Mouse (Mus musculus) layer of hippocampus, adult 8-10 months (tissue): ENCODE data around the gene Cyct. TPM values are rescaled to one million over a fixed set of nuclear protein-coding genes. Genes with fewer than 3 reads are reported as not detected.

Experiments
- DNase-seq, 2 experiments: peaks; one replicate each; pipeline ENCODE4 v3.0.0; 2022; ENCODE audit warnings: low spot score in 2 of 2
- total RNA-seq, 4 experiments: library from RNA; stranded (reverse); gene quantifications; 2 replicates each; pipeline ENCODE4 v1.2.4; 2022

The Cyct gene
- not detected for total RNA-seq

DNA sequence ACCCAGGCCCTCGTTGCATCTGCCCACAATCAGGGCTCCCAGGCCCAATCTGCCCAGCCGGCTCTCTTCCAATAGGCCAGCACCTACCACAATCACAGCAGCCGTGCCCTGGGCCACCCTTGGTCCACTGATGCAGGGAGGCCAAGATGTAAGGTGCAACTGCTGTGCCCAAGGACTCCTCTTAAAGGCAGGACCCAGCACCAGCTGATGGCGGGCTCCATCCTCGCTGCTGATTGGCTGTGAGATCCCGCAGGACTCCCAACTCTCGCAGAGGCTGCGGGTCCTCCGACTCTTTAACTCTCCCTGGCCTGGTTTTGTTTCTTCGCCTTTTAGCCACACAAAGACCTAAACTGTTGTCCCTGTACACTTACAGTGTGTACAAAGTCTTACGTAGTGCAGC lies at the start of gene Cyct:
Gene Cyct (minus strand): TSS at position 225 of the 400 bp plus-strand sequence.
- no peak for DNase-seq

DNA sequence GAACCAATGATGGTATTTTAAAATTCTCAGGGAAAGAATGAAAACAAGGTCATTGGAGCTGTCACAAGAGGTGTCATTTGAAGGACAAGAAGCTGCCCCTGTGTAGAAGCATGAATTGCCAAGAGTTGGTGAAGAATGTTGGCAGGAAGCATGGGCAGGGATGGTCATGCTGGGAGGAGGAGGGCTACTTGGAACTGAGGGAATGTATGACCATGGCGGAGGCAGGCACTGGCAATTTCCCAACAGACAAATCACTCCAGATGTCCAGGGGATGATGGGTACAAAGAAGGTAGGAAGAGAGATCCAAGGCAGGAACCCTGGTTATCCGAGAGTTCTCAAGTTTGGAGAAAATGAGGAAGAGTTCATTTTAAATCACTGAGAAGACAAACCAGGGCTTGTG lies 49.7 kb upstream of the Cyct start:
- no peak for DNase-seq

DNA sequence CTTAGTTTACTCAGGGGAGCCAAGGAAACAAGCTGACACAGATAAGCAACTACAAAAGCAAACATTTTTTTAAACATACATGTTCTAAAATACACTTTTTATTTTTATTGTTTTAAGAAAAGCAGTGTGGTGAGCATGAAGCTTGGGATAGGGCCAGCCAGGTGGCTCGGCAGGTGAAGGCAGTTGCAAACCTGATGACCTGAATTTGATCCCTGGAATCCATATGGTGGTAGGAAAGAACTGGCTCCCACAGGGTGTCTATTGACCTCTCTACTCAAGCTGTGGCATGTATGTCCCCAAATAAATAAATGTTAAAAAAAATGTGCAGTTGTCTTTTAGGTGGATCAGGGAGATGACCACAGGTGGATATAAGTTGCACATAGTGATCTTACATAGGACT lies 49.3 kb upstream of the Cyct start:
- no peak for DNase-seq

DNA sequence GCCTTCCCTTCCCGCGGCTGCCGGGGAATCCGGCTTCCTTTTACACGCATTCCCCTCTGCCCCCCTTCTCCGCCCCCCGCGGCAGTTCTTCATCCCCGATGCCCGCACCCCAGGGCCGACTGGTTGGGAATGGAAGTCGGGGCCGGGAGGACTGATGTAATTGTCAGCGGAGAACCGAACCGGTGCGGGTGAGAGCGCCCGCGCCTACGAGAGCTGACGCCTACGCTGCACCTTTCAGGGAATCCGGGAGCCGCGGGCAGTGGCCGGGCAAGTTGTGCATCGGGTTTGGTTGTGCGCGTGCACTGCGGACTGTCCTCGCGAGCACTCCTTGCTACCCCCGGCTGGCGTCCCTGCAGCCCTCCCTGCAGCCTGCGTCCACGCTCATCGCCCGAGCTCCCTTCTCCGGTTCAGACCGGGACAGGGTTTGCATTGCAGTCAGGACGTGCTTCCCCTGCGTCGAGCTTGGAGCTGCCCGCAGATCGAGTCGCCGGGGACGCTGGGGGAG lies 46.7 kb upstream of the Cyct start:
- peak; percentile 41 to 54 for DNase-seq

DNA sequence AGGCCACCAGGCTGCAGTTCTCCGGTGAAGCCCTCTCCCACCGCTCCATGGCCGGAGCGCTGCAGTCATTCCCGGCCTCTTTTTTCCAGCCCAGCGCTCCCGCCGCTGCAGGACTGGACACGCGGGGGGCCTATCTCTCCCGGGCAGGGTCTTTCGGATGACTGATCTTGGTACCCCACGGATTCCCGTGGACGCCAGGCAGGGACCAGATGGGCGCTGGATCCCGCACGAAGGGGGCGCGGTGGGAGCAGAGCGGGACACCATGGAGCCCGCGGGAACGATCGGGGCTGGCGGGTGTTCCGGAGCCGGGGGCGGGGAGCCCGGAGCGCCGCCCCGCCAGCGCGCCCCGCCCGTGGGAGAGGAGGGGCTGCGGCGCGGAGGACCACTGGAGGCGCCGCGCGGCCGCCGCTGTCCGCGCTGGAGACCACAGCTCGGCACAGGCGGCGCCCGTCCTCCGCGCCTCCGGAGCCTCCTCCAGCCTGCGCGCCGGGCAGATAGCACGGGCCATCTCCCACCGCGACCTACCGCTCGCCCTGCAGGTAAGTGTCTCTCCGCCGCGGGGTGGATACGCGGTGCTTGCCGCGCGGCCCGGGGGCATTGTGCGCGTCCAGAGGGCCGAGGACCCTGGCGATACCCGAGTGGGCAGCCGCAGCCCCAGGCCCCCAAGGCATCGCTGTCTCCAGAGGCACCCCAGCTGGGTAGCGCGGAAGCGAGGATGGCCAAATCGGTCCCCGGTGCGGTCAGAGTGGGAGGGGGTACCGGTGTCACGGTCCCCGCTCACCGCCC lies 46.1 kb upstream of the Cyct start, which contains the start of gene Osbpl6:
Gene Osbpl6 (plus strand): TSS at position 358 of the 786 bp plus-strand sequence.
- peak; percentile 32 to 63 for DNase-seq

DNA sequence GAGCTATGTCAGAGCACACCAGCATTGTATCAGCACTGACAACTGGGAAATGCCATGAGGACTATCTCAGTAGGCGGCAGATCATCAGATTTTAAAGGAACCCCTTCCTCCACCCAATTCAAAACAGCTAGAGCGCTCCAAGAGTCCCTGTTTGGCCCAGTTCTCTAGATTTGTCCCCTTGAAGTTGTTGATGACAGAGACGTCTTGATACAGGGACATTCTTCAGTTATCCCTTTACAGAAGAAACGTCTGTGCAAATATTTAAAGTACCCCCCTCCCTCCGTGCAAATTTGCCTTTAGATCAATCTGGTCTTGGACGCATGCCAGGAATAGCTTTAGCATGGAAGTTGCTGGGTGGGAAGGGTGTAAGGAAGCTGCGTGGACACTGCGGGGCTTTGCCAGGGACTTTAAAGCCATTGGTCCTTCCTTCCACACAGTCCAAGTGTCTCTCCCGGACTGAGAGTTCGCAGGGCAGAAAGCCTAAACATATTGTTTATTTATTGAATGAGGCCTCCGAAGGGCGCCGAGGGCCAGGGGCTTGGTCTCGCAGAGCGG lies 45.4 kb upstream of the Cyct start:
- DNase-seq = peak in 1 of 2 experiments; percentile 26

DNA sequence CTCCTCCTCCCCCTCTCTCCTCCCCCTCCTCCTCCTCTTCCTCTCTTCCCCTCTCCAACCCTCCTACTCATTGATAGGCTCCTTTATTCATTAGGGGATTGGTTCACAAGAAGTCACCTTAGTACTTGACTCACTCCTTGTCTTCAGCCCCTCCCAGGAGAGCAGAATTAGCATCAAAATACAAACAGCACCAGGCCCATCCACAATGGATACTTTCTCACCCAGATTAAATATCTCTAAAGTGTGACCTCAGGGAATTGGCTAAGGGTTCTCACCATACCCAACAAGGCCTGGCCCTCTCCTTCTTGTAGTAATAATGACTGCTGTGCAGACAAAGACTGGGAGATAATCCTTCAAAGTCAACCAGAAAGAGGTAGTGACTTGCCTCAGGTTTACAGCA lies 39.9 kb upstream of the Cyct start:
- no peak for DNase-seq

DNA sequence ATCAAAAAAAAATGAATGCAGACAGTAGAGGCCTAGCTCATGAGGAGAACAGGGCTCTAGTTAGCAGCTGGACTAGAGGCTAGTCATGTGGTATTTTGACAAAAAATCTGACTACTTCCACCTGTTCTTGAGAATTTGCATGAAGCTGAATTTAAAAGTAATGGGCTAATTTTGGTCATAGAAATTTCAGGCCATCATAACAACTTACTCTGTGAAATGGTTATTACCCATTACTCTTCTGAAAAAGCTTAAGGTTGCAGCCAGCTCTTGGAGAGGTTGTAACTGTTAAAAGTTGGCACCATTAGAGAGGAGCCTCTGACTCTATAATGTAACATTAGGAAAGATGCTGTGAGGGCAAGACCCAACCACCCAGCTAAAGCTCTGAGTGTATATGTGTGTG lies 26.3 kb upstream of the Cyct start:
- DNase-seq = no peak

DNA sequence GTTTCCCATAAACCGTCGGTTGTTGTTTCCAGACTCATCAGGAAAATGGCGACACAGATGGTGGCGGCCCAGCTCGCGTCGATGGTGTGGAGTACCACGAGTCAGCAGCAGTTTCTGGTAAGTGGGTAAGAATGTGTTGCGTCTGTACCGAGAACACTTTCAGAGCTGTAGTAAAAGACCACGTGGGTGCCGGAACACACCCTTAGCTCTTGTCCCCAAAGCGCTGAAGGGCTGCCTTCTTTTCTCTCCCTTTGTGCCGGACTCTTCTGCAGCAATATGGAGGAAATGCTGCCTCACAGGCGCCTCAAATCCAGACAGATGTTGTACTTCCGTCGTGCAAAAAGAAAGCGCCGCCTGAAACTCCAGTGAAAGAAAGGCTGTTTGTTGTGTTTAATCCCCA lies 18.4 kb upstream of the Cyct start:
- DNase-seq = no peak

DNA sequence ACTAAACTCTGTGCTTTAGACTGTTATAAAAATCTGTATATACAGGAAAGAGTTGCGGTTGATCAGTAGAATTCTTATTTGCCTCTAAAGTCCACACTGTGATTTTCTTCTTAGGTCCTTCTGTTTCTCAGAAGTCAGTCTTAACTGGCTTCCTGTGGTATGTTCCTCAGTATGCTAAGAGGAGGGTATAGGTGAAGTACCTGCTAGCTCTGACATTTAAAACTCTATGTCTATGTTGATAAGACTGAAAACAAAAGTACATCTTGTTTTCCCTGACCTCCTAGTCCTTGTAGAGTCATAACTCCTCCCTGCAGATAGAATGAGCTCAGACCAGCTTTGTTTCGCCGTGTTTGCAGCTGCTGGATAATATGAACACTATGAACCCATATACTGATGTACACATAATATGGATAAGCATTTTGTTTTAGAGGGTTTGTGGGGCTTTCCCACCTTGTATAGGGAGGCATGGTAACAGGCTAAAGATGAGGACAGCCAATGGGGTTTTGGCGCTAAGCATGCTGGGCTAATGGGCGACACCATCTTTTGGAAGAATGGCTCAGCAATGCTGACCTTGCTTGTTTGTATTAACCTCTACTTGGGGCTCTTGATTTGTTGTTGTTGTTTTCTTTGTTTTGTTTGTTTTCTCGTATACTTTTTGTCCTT lies 14.4 kb upstream of the Cyct start:
- DNase-seq = no peak

DNA sequence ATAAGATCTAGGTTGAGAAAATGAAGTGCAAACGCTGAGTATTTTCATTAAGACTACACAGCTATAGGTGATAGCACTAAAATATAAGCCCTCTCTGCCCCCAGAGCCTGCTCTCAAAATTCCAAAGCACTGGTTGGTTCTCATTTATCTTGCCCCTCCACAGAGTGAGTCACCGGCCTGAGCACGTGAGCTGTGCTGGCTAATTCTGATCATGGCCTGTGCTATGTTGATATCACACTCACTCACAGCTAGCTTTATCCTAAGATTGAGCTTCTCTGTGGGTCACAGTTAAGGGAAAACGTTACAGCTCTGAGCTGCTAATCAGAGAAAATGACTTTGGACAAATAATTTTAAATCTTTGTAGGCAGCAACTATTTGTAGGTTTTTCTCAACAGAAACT lies 12.0 kb upstream of the Cyct start:
- no peak for DNase-seq

DNA sequence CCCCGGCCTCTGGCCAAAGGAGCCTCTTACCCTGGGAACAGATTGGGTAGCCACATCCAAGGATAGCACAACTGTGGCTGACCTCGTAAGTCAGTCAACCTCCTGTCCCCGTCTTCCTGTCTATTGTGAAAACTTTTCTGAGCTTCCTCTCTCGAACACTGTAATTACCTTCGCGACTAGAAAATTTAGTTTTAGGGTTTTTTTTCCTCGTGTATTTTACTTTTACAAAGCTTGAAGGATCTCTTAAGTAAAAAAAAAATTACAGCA lies 10.3 kb upstream of the Cyct start:
- DNase-seq = no peak

DNA sequence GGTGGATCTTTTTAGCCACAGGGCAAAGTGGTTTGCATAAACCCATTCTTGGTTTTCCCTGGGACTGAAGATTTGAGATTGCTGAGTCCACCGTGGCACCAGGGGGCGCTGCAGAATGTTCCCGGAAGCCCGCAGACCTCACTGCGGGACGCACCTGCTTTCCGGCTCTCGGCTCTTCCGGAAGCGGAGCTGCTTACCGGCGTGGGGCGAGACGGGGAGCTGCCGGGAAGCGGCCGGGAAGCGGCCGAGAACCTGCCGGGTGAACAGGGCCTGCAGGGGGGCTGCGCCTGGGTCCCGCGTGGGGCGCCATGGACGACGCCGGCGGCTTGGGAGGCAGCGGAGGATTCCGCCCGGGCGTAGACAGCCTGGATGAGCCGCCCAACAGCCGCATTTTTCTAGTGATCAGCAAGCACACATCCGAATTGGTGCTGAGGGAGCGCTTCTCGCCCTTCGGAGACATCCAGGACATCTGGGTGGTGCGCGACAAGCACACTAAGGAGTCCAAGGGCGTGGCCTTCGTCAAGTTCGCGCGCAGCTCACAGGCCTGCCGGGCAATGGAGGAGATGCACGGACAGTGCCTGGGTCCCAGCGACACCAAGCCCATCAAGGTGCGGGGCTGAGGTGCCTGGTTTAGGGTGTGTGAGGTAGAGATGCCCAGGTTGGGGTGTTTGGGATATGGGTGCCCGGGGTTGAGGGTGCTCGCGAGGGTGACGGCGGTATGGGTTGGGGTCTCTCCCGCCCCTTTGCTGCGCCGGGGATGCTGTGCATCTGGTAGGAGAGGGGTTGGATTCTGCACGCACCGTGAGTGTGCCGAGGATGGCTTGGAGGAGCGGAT lies 9.8 kb upstream of the Cyct start, which contains the start of gene Rbm45:
Gene Rbm45 (plus strand): TSS at position 164 of the 835 bp plus-strand sequence.
- peak; percentile 70 to 84 for DNase-seq

DNA sequence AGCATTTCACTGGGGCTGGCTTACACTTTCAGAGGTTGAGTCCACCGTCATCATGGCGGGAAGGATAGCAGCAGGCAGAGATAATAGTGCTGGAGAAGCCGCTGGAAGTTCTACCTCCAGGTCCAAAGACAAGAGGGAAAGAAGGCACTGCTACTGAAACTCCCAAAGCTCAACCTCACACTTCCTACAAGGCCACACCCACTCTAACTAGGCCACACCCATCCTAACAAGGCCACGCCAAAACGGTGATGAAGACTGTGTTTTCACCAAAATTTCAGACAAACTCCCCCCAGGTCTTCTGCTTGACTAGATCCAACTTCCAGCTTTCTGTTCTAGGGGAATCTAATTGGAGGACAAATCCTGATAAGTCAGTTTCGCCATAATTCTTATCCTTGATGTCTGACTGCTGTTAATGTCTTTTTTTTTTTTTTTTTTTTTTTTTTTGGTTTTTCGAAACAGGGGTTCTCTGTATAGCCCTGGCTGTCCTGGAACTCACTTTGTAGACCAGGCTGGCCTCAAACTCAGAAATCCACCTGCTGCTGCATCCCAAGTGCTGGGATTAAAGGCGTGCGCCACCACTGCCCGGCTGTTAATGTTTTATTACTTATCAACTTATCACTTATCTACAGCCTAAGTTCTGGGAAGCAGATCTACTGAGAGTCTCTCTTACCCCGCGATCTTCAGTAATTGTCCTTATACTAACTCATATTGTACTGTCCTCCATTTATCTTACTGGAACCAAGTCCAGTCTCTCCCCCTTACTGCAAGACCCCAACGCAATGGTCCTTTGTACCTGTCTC lies 8.8 kb upstream of the Cyct start:
- DNase-seq = no peak

DNA sequence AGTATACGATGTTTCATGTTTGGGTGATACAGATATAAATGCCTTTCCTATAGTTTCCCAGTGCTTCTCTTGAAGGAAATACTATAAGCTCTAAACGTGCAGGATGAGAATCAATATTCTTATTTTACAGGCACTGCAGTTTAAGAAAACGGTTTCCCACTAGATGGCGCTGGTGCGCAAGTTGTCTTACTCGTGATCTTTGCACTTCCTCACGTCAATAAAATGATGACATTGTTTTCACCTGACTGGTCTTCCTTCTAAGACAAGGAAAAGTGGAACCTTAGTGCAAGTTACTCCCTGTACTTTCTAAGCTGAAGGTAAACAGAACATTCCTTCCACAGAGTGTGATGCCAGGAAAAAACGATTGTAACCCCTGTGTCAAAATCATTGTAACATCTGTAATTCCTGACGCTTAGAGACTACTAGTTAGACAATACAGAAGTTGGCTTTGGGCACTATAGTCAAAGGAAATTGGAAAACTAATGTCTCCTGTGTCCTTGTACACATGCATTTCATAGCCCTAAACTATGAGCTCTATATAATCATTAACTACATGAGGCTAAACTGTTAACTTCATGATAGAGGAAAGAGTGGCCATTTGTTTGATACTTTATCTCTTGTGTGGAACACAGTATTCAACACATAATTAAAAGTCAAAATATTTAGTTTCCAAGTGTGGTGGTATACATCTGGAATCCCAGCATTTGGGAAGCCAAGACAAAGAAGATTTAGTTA lies 7.1 kb upstream of the Cyct start:
- DNase-seq = peak; percentile 34 to 82

DNA sequence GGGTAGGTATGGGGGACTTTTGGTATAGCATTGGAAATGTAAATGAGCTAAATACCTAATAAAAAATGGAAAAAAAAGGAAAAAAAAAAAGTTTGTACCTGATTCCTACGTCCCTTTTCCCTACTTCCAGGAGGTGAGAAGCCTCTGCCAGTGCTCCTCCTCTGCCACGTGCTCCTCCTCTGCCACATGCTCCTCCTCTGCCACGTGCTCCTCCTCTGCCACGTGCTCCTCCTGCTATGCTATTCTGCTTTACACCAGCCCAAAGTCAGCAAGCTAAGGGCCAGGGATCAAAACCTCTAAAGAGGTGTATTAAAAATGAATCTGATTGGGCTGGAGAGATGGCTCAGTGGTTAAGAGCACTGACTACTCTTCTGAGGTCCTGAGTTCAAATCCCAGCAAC lies 5.6 kb upstream of the Cyct start:
- DNase-seq = no peak

DNA sequence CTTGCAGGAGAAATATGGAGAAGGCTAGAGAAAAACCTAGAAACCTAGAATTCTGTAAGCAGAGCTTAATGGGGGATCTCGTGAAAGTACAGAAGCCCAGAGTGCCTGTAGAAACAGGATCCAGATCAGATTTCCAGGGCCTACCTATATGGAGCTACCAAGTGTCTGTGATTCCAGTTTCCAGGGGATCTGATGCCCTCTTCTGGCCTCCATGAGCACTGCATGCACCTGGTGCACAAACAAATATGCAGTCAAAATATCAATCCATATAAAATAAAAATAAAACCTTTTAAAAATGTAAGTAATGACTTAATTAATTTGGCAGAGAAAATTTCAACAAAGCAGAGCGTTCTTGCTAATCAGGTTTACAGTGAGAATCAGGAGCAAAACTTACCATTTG lies 1.9 kb upstream of the Cyct start:
- no peak for DNase-seq

DNA sequence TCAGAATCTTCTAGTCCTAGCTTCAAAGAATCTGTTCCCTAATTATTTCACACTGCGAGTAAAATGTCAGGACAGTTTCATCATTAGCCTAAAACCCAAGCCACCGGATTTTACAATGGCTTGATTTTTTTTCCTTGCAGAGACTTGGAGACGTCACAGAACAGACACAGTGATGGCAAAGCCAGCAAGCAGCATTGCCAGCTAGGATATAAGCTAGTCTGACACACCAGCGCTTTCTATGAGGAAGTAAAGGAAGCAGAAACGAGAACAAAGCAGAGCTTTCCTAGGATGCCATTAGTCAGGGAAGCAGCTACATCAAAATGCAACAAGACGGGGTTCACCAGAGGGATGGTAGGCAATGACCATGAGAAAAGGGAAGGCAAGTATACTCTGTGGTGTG lies 12.4 kb downstream of the Cyct start:
- DNase-seq = no peak

DNA sequence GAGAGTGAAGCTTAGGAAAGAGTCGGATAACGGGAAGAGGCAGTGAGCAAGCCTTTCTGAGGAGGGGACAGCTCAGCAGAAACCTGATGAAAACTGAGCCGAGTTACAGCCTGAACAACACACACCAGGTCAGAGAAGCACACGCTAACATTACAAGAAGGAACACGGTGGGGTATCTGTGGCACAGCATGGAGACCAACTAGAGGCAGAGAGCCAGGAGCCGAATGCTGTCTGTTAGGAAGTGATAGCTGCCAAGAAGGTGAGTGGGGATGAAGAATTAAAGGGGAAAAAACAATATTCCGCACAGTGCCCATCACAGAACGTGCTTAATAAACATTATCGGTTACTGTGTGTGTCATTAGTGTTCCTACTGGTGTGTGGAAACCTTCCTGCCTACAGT lies 18.1 kb downstream of the Cyct start:
- no peak for DNase-seq
